Mouse (Mus musculus) forebrain, embryonic 11.5 days (tissue): ENCODE results near the gene Sash1. TPM values are rescaled to one million over a fixed set of nuclear protein-coding genes. Genes with fewer than 3 reads are reported as not detected.
"Not testable (repeated sequence)": the region's sequence is repeated elsewhere in the genome, so short reads cannot be mapped to it uniquely, and the experiment has no call there.

ENCODE experiments used
- ATAC-seq: fragments of 200-750 bp; cut with Nextera tagmentation; replicated peaks from 2 replicates; pipeline ENCODE4 v1.8.0; 2017; ENCODE audit warnings: moderate TSS enrichment; ENCODE audit not compliant: low FRiP score
- DNase-seq: peaks from one replicate; pipeline ENCODE4 v3.0.0-alpha.2; 2017; ENCODE audit warnings: low spot score
- H3K27ac ChIP-seq: fragments of 300-500 bp; sonication (generic); 2 replicates; pipeline ENCODE4 v1.5.1; 2014; ENCODE audit warnings: low read depth, low read length
- H3K27me3 ChIP-seq: fragments of 300-500 bp; sonication (generic); 2 replicates; pipeline ENCODE4 v1.6.1; 2014; ENCODE audit warnings: mild to moderate bottlenecking, low read length, mixed read lengths; ENCODE audit not compliant: control insufficient read depth, insufficient read depth
- H3K36me3 ChIP-seq: fragments of 300-500 bp; sonication (generic); 2 replicates; pipeline ENCODE4 v1.6.1; 2014; ENCODE audit warnings: mild to moderate bottlenecking, low read length, moderate library complexity, mixed read lengths; ENCODE audit not compliant: control insufficient read depth, insufficient read depth
- H3K4me1 ChIP-seq: fragments of 300-500 bp; sonication (generic); replicated peaks from 2 replicates; pipeline ENCODE4 v1.6.1; 2014; ENCODE audit warnings: low read length, mixed read lengths; ENCODE audit not compliant: control insufficient read depth, insufficient read depth
- H3K4me2 ChIP-seq: fragments of 300-500 bp; sonication (generic); 2 replicates; pipeline ENCODE4 v1.6.1; 2014; ENCODE audit warnings: low read depth, mild to moderate bottlenecking, low read length, moderate library complexity, mixed read lengths; ENCODE audit not compliant: severe bottlenecking
- H3K4me3 ChIP-seq: fragments of 300-500 bp; sonication (generic); 2 replicates; pipeline ENCODE4 v1.5.1; 2014; ENCODE audit warnings: low read depth, low read length
- H3K9ac ChIP-seq: fragments of 300-500 bp; sonication (generic); 2 replicates; pipeline ENCODE4 v1.6.1; 2014; ENCODE audit warnings: low read length
- H3K9me3 ChIP-seq: fragments of 300-500 bp; sonication (generic); 2 replicates; pipeline ENCODE4 v1.6.1; 2016; ENCODE audit warnings: low read length, mixed read lengths; ENCODE audit not compliant: control insufficient read depth
- WGBS: fragments of 180-500 bp; shearing (Covaris S2); extraction: QIAGEN DNeasy Blood & Tissue Kit; methylation state at CpG from one replicate; pipeline ENCODE4 v1.1.7; 2014; 5-methylcytosine and 5-hydroxymethylcytosine counted together
- polyA plus RNA-seq: library from polyadenylated mRNA; unstranded; fragments of >200 nt; fragmentation: Nextera tagmentation; extraction: Ambion mirVana; gene quantifications from 2 replicates; pipeline ENCODE4 v1.2.1, GENCODE M21; 2014

Sash1 gene
- polyA plus RNA-seq, 1 experiment from 2014 or later: 2.2 TPM

- Histone ChIP-seq H3K27ac (no peak overlapping the region), H3K9ac (no peak overlapping the region), H3K4me3 (no peak overlapping the region), H3K27me3 (no peaks in the 10 kb centered on the region), H3K4me1 (no peaks in the 10 kb centered on the region), H3K9me3 (no peaks in the 10 kb centered on the region), H3K4me2 (no peak overlapping the region), H3K36me3 (no peaks in the 10 kb centered on the region)
- 17% methylated on average over 12 of the region's 12 CpGs for WGBS
- DNase-seq: peak; percentile 86
- peak; percentile 76; the same call in 1 of the 2 replicates for ATAC-seq
These were observed 170.1 kb downstream of the Sash1 start for GRCm38 (mm10) chr10:8715679-8716284.

GRCm38 (mm10) chr10:8696636-8697035 lies 189.2 kb downstream of the Sash1 start:
- DNase-seq, H3K4me2 ChIP-seq, H3K9ac ChIP-seq, H3K27ac ChIP-seq, H3K36me3 ChIP-seq, ATAC-seq, H3K9me3 ChIP-seq, H3K27me3 ChIP-seq, H3K4me3 ChIP-seq, H3K4me1 ChIP-seq: not testable (repeated sequence)
- 78% methylated on average over 1 of the region's 1 CpGs for WGBS

GRCm38 (mm10) chr10:8693996-8694500 lies 191.8 kb downstream of the Sash1 start:
- H3K27ac ChIP-seq: no peak overlapping the region
- WGBS: 83% methylated on average over 7 of the region's 7 CpGs
- H3K9me3 ChIP-seq: no peaks in the 10 kb centered on the region
- DNase-seq (no peak), ATAC-seq (no peak)
- H3K4me1 ChIP-seq: no peaks in the 10 kb centered on the region
- no peaks in the 10 kb centered on the region for H3K36me3 ChIP-seq
- H3K9ac ChIP-seq: no peak overlapping the region
- no peak overlapping the region for H3K4me2 ChIP-seq
- H3K4me3 ChIP-seq: no peak overlapping the region
- no peaks in the 10 kb centered on the region for H3K27me3 ChIP-seq

- Histone ChIP-seq H3K4me3 (no peak overlapping the region), H3K9ac (no peak overlapping the region), H3K4me2 (no peak overlapping the region), H3K27me3 (no peaks in the 10 kb centered on the region), H3K4me1 (no peaks in the 10 kb centered on the region), H3K27ac (no peak overlapping the region), H3K9me3 (no peaks in the 10 kb centered on the region), H3K36me3 (no peaks in the 10 kb centered on the region)
- 85% methylated on average over 4 of the region's 4 CpGs for WGBS
- ATAC-seq (no peak), DNase-seq (no peak)
These were observed 192.3 kb downstream of the Sash1 start for GRCm38 (mm10) chr10:8693561-8693960.

- H3K4me2 ChIP-seq: no peak overlapping the region
- no peaks in the 10 kb centered on the region for H3K4me1 ChIP-seq
- H3K27me3 ChIP-seq: no peaks in the 10 kb centered on the region
- DNase-seq (no peak), ATAC-seq (no peak)
- H3K9me3 ChIP-seq: no peaks in the 10 kb centered on the region
- no peak overlapping the region for H3K9ac ChIP-seq
- H3K27ac ChIP-seq: no peak overlapping the region
- no peaks in the 10 kb centered on the region for H3K36me3 ChIP-seq
- 96% methylated on average over 2 of the region's 2 CpGs for WGBS
- no peak overlapping the region for H3K4me3 ChIP-seq
These were observed 193.3 kb downstream of the Sash1 start for GRCm38 (mm10) chr10:8692531-8692930.

- whole genome bisulfite sequencing: 80% methylated on average over 1 of the region's 1 CpGs
- Histone ChIP-seq H3K27me3 (no peaks in the 10 kb centered on the region), H3K4me3 (no peak overlapping the region), H3K36me3 (no peaks in the 10 kb centered on the region), H3K4me2 (no peak overlapping the region), H3K9ac (no peak overlapping the region), H3K27ac (no peak overlapping the region), H3K4me1 (no peaks in the 10 kb centered on the region), H3K9me3 (no peaks in the 10 kb centered on the region; the same call in 1 of the 2 replicates)
- ATAC-seq: no peak
- DNase-seq: no peak
These were observed 199.7 kb downstream of the Sash1 start for GRCm38 (mm10) chr10:8686219-8686618.

GRCm38 (mm10) chr10:8685269-8685668 lies 200.6 kb downstream of the Sash1 start:
- Histone ChIP-seq H3K27me3 (no peaks in the 10 kb centered on the region), H3K36me3 (no peaks in the 10 kb centered on the region), H3K4me2 (no peak overlapping the region), H3K4me3 (no peak overlapping the region), H3K9me3 (no peaks in the 10 kb centered on the region; the same call in 1 of the 2 replicates), H3K9ac (no peak overlapping the region), H3K4me1 (no peaks in the 10 kb centered on the region), H3K27ac (no peak overlapping the region)
- 91% methylated on average over 7 of the region's 7 CpGs for WGBS
- ATAC-seq (no peak), DNase-seq (no peak)

GRCm38 (mm10) chr10:8682900-8683299 lies 203.0 kb downstream of the Sash1 start:
- Histone ChIP-seq H3K4me1 (no peaks in the 10 kb centered on the region), H3K27me3 (no peaks in the 10 kb centered on the region), H3K4me2 (no peak overlapping the region), H3K4me3 (no peak overlapping the region), H3K36me3 (no peaks in the 10 kb centered on the region), H3K9ac (no peak overlapping the region), H3K27ac (no peak overlapping the region), H3K9me3 (no peaks in the 10 kb centered on the region; the same call in 1 of the 2 replicates)
- no peak for ATAC-seq
- 24% methylated on average over 4 of the region's 4 CpGs for WGBS
- DNase-seq: peak; percentile 79

GRCm38 (mm10) chr10:8682341-8682740 lies 203.5 kb downstream of the Sash1 start:
- no peak for ATAC-seq
- no peaks in the 10 kb centered on the region for H3K27me3 ChIP-seq
- no peak for DNase-seq
- 80% methylated on average over 6 of the region's 6 CpGs for WGBS
- no peak overlapping the region for H3K27ac ChIP-seq
- no peak overlapping the region for H3K4me2 ChIP-seq
- no peak overlapping the region for H3K4me3 ChIP-seq
- H3K9me3 ChIP-seq: no peaks in the 10 kb centered on the region; the same call in 1 of the 2 replicates
- H3K36me3 ChIP-seq: no peaks in the 10 kb centered on the region
- no peak overlapping the region for H3K9ac ChIP-seq
- H3K4me1 ChIP-seq: no peaks in the 10 kb centered on the region
